Mouse (Mus musculus) neural tube, embryonic 14.5 days (tissue): ENCODE measurements around the gene Mtx1. TPM values are rescaled to one million over a fixed set of nuclear protein-coding genes. Genes with fewer than 3 reads are reported as not detected.
A peak's percentile ranks its signal among the peaks of the same experiment; 100 is the strongest.
"Not testable (repeated sequence)": the region's sequence is repeated elsewhere in the genome, so short reads cannot be mapped to it uniquely, and the experiment has no call there.

Experiments used
- ATAC-seq: fragments of 200-750 bp; cut with Nextera tagmentation; 2 replicates; pipeline ENCODE4 v1.8.0; 2017; ENCODE audit warnings: low read depth, mild to moderate bottlenecking, moderate TSS enrichment, moderate library complexity
- H3K27ac ChIP-seq: fragments of 300-500 bp; sonication (generic); 2 replicates; pipeline ENCODE4 v1.5.1; 2014; ENCODE audit warnings: low read depth, mild to moderate bottlenecking, control low read depth, low read length, moderate library complexity, mixed read lengths
- H3K27me3 ChIP-seq: fragments of 300-500 bp; sonication (generic); 2 replicates; pipeline ENCODE4 v1.6.1; 2014; ENCODE audit warnings: low read length; ENCODE audit not compliant: control insufficient read depth, insufficient read depth
- H3K36me3 ChIP-seq: fragments of 300-500 bp; sonication (generic); 2 replicates; pipeline ENCODE4 v1.6.1; 2014; ENCODE audit warnings: low read length, mixed read lengths; ENCODE audit not compliant: control insufficient read depth, insufficient read depth
- H3K4me1 ChIP-seq: fragments of 300-500 bp; sonication (generic); 2 replicates; pipeline ENCODE4 v1.6.1; 2014; ENCODE audit warnings: low read length; ENCODE audit not compliant: control insufficient read depth, insufficient read depth
- H3K4me2 ChIP-seq: fragments of 300-500 bp; sonication (generic); 2 replicates; pipeline ENCODE4 v1.6.1; 2014; ENCODE audit warnings: mild to moderate bottlenecking, low read depth, low read length, control low read depth
- H3K4me3 ChIP-seq: fragments of 300-500 bp; sonication (generic); 2 replicates; pipeline ENCODE4 v1.5.1; 2014; ENCODE audit warnings: low read depth, low read length, control low read depth, mixed read lengths
- H3K9ac ChIP-seq: fragments of 300-500 bp; sonication (generic); replicated peaks from 2 replicates; pipeline ENCODE4 v1.6.1; 2014; ENCODE audit warnings: low read depth, mild to moderate bottlenecking, control low read depth, low read length, mixed read lengths
- H3K9me3 ChIP-seq: fragments of 300-500 bp; sonication (generic); 2 replicates; pipeline ENCODE4 v1.6.1; 2016; ENCODE audit warnings: low read length; ENCODE audit not compliant: control insufficient read depth
- WGBS: fragments of 180-500 bp; shearing (Covaris S2); extraction: QIAGEN DNeasy Blood & Tissue Kit; methylation state at CpG from one replicate; pipeline ENCODE4 v1.1.7; 2014; 5-methylcytosine and 5-hydroxymethylcytosine counted together
- polyA plus RNA-seq: library from polyadenylated mRNA; unstranded; fragments of >200 nt; fragmentation: Nextera tagmentation; extraction: Ambion mirVana; gene quantifications from 2 replicates; pipeline ENCODE4 v1.2.1, GENCODE M21; 2014

Mtx1 gene
- polyA plus RNA-seq, 1 experiment from 2014 or later: 151 TPM

DNA sequence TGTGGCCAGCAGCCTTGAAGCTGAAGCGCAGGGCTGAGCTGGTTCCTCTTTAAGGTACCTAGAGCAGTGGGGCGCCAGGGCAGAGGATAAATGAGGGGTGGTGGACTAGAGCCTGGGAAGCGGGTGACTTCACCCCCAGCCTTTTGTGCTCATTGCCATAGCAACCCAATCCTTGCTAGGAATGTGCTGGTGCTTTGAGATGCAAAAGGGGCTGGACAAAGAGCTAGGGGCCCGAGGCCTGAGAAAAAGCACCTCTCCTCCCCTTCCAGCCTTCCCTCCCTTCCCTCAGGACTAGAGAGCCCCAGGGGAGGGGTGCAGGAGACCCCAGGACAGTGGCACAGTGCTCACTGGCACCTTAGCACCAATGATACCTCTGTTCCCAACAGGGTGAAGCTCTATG is 970 bp downstream of the Mtx1 start:
- H3K4me3 ChIP-seq: peak overlapping the region; percentile 40
- peaks cover 32% of the 10 kb centered on the region for H3K4me1 ChIP-seq
- H3K9ac ChIP-seq: peak overlapping the region; percentile 63
- no peaks in the 10 kb centered on the region for H3K36me3 ChIP-seq
- 4% methylated on average over 4 of the region's 4 CpGs for WGBS
- H3K4me2 ChIP-seq: peak overlapping the region; percentile 57
- peak overlapping the region; percentile 83 for H3K27ac ChIP-seq
- peak; percentile 41; the same call in 1 of the 2 replicates for ATAC-seq
- H3K27me3 ChIP-seq: no peaks in the 10 kb centered on the region
- no peaks in the 10 kb centered on the region for H3K9me3 ChIP-seq

GRCm38 (mm10) chr3:89225321-89225815 is 1.5 kb downstream of the Mtx1 start:
- no peaks in the 10 kb centered on the region for H3K27me3 ChIP-seq
- WGBS: 24% methylated on average over 12 of the region's 12 CpGs
- H3K4me1 ChIP-seq: peaks cover 32% of the 10 kb centered on the region
- peak overlapping the region; percentile 40 for H3K4me3 ChIP-seq
- H3K9ac ChIP-seq: peak overlapping the region; percentile 63
- H3K9me3 ChIP-seq: no peaks in the 10 kb centered on the region
- H3K36me3 ChIP-seq: no peaks in the 10 kb centered on the region
- peak overlapping the region; percentile 57 for H3K4me2 ChIP-seq
- peak overlapping the region; percentile 83 for H3K27ac ChIP-seq
- ATAC-seq: no peak

DNA sequence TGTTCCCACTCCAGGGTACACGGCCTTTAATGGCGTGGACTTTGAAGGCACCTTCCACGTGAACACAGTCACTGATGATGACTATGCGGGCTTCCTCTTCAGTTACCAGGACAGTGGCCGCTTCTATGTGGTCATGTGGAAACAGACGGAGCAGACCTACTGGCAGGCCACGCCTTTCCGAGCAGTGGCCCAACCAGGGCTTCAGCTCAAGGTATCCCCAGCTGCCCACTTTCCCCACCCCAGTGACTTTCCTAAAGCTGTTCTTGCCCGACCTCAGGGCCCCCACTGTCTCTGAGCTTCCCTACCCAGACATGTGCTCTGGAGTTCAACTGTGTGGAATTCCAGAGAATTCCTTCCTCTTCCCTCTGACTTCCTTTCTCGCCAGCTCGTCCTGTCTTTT is 2.1 kb downstream of the Mtx1 start:
- Histone ChIP-seq H3K9me3 (no peaks in the 10 kb centered on the region), H3K27me3 (no peaks in the 10 kb centered on the region), H3K27ac (peak overlapping the region; percentile 83), H3K4me1 (peaks cover 32% of the 10 kb centered on the region), H3K4me3 (peak overlapping the region; percentile 40), H3K4me2 (peak overlapping the region; percentile 57), H3K36me3 (no peaks in the 10 kb centered on the region), H3K9ac (peak overlapping the region; percentile 63)
- 38% methylated on average over 11 of the region's 11 CpGs for WGBS
- ATAC-seq: no peak

DNA sequence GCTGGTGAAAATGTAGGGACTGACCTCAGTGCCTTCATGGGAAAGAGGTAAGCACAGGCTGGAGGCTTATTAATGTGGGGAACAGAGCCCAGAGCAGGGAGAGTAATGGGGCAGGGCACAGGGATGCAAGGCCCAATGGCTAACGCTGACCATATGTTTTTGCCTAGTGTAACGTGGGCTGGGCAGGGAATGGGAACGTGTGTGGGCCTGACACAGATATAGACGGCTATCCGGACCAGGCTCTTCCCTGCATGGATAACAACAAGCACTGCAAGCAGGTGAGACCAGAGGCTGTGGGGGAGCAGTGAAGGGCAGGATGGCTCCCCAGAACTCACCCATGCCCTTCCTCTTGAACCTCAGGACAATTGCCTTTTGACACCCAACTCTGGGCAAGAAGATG is 5.7 kb downstream of the Mtx1 start:
- H3K36me3 ChIP-seq: no peaks in the 10 kb centered on the region
- no peak for ATAC-seq
- H3K4me3 ChIP-seq: no peak overlapping the region
- no peak overlapping the region for H3K4me2 ChIP-seq
- no peaks in the 10 kb centered on the region for H3K9me3 ChIP-seq
- H3K9ac ChIP-seq: no peak overlapping the region
- no peaks in the 10 kb centered on the region for H3K27me3 ChIP-seq
- 67% methylated on average over 5 of the region's 5 CpGs for WGBS
- peaks cover 15% of the 10 kb centered on the region for H3K4me1 ChIP-seq
- no peak overlapping the region for H3K27ac ChIP-seq

- no peak for ATAC-seq
- no peak overlapping the region for H3K4me2 ChIP-seq
- H3K9ac ChIP-seq: no peak overlapping the region
- 54% methylated on average over 8 of the region's 8 CpGs for WGBS
- H3K9me3 ChIP-seq: no peaks in the 10 kb centered on the region
- peaks cover 15% of the 10 kb centered on the region; the same call in 1 of the 2 replicates for H3K4me1 ChIP-seq
- H3K27me3 ChIP-seq: no peaks in the 10 kb centered on the region
- H3K27ac ChIP-seq: no peak overlapping the region
- H3K36me3 ChIP-seq: no peaks in the 10 kb centered on the region
- no peak overlapping the region for H3K4me3 ChIP-seq
Measured at GRCm38 (mm10) chr3:89219546-89219945, 7.3 kb downstream of the Mtx1 start.

DNA sequence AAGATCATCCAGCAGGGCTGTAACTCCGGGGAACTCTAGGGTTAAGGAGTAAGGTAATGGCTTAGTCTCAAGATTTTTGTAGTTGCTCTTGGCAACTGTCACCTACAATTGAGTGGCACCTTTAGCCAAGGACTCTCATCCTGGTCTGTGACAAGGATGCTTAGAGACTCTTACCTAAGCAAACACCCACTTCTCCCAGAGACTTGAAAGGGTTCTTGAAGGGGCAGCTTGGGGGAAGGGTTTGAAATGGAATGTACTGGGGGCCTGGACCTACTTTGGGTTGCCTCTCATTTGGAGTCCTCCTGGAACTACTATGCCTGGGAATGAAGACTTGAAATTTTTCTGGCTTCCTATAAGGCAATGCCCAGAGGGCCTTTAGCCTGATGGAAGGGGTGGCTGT is 8.6 kb downstream of the Mtx1 start:
- Histone ChIP-seq H3K4me2 (no peak overlapping the region), H3K9ac (no peak overlapping the region), H3K4me1 (peaks cover 12% of the 10 kb centered on the region; the same call in 1 of the 2 replicates), H3K27me3 (peaks cover 3% of the 10 kb centered on the region; the same call in 1 of the 2 replicates), H3K9me3 (no peaks in the 10 kb centered on the region), H3K4me3 (no peak overlapping the region), H3K36me3 (no peaks in the 10 kb centered on the region), H3K27ac (no peak overlapping the region)
- no peak for ATAC-seq
- 83% methylated on average over 1 of the region's 1 CpGs for WGBS

DNA sequence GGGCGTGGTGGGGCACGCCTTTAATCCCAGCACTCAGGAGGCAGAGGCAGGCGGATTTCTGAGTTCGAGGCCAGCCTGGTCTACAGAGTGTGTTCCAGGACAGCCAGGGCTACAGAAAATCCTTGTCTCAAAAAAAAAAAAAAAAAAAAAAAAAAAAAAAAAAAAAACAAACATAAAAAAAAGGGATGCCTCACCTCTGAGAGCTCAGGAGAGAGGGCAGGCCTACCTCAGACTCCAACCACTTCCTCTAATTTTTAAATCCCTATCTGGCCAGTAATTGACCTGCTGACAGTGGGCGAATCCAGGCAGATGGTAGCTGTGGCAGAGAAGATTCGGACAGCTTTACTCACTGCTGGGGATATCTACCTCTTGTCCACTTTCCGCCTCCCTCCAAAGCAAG is 10.5 kb downstream of the Mtx1 start:
- ATAC-seq: not testable (repeated sequence)

GRCm38 (mm10) chr3:89215853-89216252 is 11.0 kb downstream of the Mtx1 start:
- H3K4me2 ChIP-seq: peak overlapping the region; percentile 79
- WGBS: 3% methylated on average over 6 of the region's 6 CpGs
- H3K36me3 ChIP-seq: peaks cover 5% of the 10 kb centered on the region; the same call in 1 of the 2 replicates
- H3K27me3 ChIP-seq: peaks cover 3% of the 10 kb centered on the region; the same call in 1 of the 2 replicates
- peak overlapping the region; percentile 95 for H3K27ac ChIP-seq
- H3K9me3 ChIP-seq: no peaks in the 10 kb centered on the region
- H3K4me1 ChIP-seq: peaks cover 19% of the 10 kb centered on the region
- H3K9ac ChIP-seq: peak overlapping the region; percentile 82; the same call in 1 of the 2 replicates
- peak; percentile 33 for ATAC-seq
- peak overlapping the region; percentile 75 for H3K4me3 ChIP-seq

More for the DNA sequence above, 10.5 kb downstream of the Mtx1 start:
- not testable (repeated sequence) for H3K4me2 ChIP-seq, H3K27me3 ChIP-seq, H3K36me3 ChIP-seq, H3K9ac ChIP-seq, H3K4me3 ChIP-seq, H3K9me3 ChIP-seq
- Histone ChIP-seq H3K27ac (0 out of 2 replicates have a peak overlapping the region, but pooled peaks have one; percentile 95), H3K4me1 (peaks cover 19% of the 10 kb centered on the region)
- WGBS: 77% methylated on average over 7 of the region's 7 CpGs

GRCm38 (mm10) chr3:89214681-89215411 is 12.0 kb downstream of the Mtx1 start, which contains the start of gene Thbs3:
TSS of gene Thbs3 (plus strand) at chr3:89215180.
- H3K4me3 ChIP-seq: peak within 1 kb of the TSS; percentile 75
- 2% methylated on average over 19 of the region's 19 CpGs for WGBS
- peaks cover 19% of the 10 kb centered on the region for H3K4me1 ChIP-seq
- peak within 1 kb of the TSS; percentile 79 for H3K4me2 ChIP-seq
- peak within 1 kb of the TSS; percentile 95 for H3K27ac ChIP-seq
- peak; percentile 13; the same call in 1 of the 2 replicates for ATAC-seq
- peaks cover 3% of the 10 kb centered on the region; the same call in 1 of the 2 replicates for H3K27me3 ChIP-seq
- peak within 1 kb of the TSS; percentile 82 for H3K9ac ChIP-seq
- H3K9me3 ChIP-seq: no peaks in the 10 kb centered on the region
- peaks cover 15% of the 10 kb centered on the region for H3K36me3 ChIP-seq
